Mouse (Mus musculus): ENCODE data around the gene Chrnb1.

GRCm38 (mm10) chr11:69761868-69762267, 33.9 kb downstream of the Chrnb1 start, which contains the start of gene Slc35g3:
- TF ChIP-seq CTCF (IDR thresholded peaks at IDR 0.05; ENCODE audit: borderline replicate concordance, extremely low read depth, insufficient read depth, insufficient read length) (no peak), POLR2A (IDR thresholded peaks at IDR 0.05; ENCODE audit: borderline replicate concordance, extremely low read depth, insufficient read depth, insufficient read length, poor library complexity, severe bottlenecking) (no peak)
